ENCODE assay signal across 19 mouse cellular contexts in the genomic region with DNA sequence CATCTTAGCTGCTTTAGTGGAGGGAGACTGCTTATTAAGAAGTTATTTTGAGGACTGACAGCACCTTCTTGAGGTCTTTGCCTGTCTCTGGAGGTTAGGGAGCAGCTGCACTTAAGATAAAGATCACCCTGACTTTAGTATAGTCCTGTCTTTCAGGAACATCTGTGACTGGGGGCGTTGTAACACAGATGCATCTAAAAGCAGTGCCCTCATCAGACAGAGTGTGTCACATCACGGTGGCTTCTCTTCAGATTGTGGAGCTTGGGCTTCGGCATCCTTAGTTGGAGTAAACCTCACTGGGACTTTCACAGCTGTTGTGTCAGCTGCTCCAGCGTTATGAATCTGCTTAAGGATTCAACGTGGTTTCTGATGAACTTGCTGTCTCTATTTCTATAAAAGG. TPM values are rescaled to one million over a fixed set of nuclear protein-coding genes. Genes with fewer than 3 reads are reported as not detected.
DNase-seq lines count a peak whose midpoint lies in the region; ATAC-seq and TF ChIP-seq lines count a peak whose summit lies in the region.
"Had no signal": no experiment of that assay in that cellular context is flagged by ENCODE, and none has a peak within 500 bp of the region (broad histone marks: within the 10 kb centered on the region; RNA-seq: fewer than 3 reads in every experiment).

No protein-coding gene starts in this region.

- H3K9ac ChIP-seq in embryonic facial prominence, embryonic 14.5 days (ENCODE audit: low read depth, low read length) = no peak overlapping the region
- H3K9ac ChIP-seq in midbrain, embryonic 11.5 days (ENCODE audit: low read length) = peak overlapping the region; percentile 20; the same call in 1 of the 2 replicates
- H3K9ac ChIP-seq: embryonic facial prominence, embryonic 15.5 days; hindbrain, embryonic 15.5 days; liver, embryonic 13.5 days; neural tube, embryonic 13.5 days had no signal

- no peak for TF ChIP-seq POLR2A in olfactory bulb, adult 2 months (IDR thresholded peaks at IDR 0.05; ENCODE audit: insufficient read depth, low read depth, low read length)

- no peak for TF ChIP-seq CTCF in olfactory bulb, adult 2 months (IDR thresholded peaks at IDR 0.05; ENCODE audit: insufficient read depth, low read depth, low read length)

- intact Hi-C loops in gastrocnemius, postnatal 36 days (cut with DNase I) = loop anchor here (10.0 kb wide), 1 partner anchor 1407 kb away; no protein-coding TSS in a partner anchor

- H3K9me3 ChIP-seq in embryonic facial prominence, embryonic 14.5 days (ENCODE audit: control insufficient read depth, low read length) = no peaks in the 10 kb centered on the region
- H3K9me3 ChIP-seq in embryonic facial prominence, embryonic 10.5 days = no peaks in the 10 kb centered on the region
- no peaks in the 10 kb centered on the region for H3K9me3 ChIP-seq in midbrain, embryonic 11.5 days (ENCODE audit: control insufficient read depth, low read length)
- no peaks in the 10 kb centered on the region for H3K9me3 ChIP-seq in midbrain, embryonic 10.5 days (replicated peaks)
- H3K9me3 ChIP-seq: embryonic facial prominence, embryonic 15.5 days; hindbrain, embryonic 15.5 days; liver, embryonic 13.5 days; neural tube, embryonic 13.5 days had no signal

- 53% methylated on average over 5 of the region's 5 CpGs for WGBS in embryonic facial prominence, embryonic 14.5 days
- WGBS in embryonic facial prominence, embryonic 10.5 days = 67% methylated on average over 5 of the region's 5 CpGs
- WGBS in midbrain, embryonic 11.5 days = 54% methylated on average over 5 of the region's 5 CpGs
- 65% methylated on average over 5 of the region's 5 CpGs for WGBS in midbrain, embryonic 10.5 days
- 33% methylated on average over 5 of the region's 5 CpGs for WGBS in olfactory bulb, adult 2 months

- ATAC-seq in embryonic facial prominence, embryonic 14.5 days (ENCODE audit: low read depth) = peak; percentile 41; the same call in 1 of the 2 replicates
- no peak for ATAC-seq in midbrain, embryonic 11.5 days (ENCODE audit: low FRiP score)
- ATAC-seq: Patski had no signal

- H3K27ac ChIP-seq in embryonic facial prominence, embryonic 14.5 days (replicated peaks; ENCODE audit: low read depth, low read length) = no peak overlapping the region
- H3K27ac ChIP-seq in embryonic facial prominence, embryonic 10.5 days (replicated peaks) = no peak overlapping the region
- H3K27ac ChIP-seq in midbrain, embryonic 11.5 days (ENCODE audit: low read depth, low read length) = no peak overlapping the region
- H3K27ac ChIP-seq in midbrain, embryonic 10.5 days (replicated peaks) = no peak overlapping the region
- H3K27ac ChIP-seq in olfactory bulb, adult 2 months (ENCODE audit: insufficient read depth, low read depth, low read length) = 0 out of 2 replicates have a peak overlapping the region, but pooled peaks have one; percentile 33
- H3K27ac ChIP-seq: embryonic facial prominence, embryonic 15.5 days; hindbrain, embryonic 15.5 days; liver, embryonic 13.5 days; neural tube, embryonic 13.5 days had no signal

- peak; percentile 66 for DNase-seq in embryonic facial prominence, embryonic 14.5 days (ENCODE audit: low spot score)
- DNase-seq in embryonic facial prominence, embryonic 10.5 days (ENCODE audit: low spot score) = no peak
- DNase-seq in midbrain, embryonic 11.5 days (ENCODE audit: low spot score, missing footprints) = no peak
- no peak for DNase-seq in midbrain, embryonic 10.5 days (ENCODE audit: low spot score)
- peak; percentile 25 for DNase-seq in thymus, postnatal 4 days
- no peak for DNase-seq in gastrocnemius, postnatal 36 days
- no peak for DNase-seq in ovary, adult 18-20 months (ENCODE audit: low spot score)
- DNase-seq: cerebellum, adult 11 months; heart, postnatal 14 days; kidney, adult 8-10 months; kidney, postnatal 36 days; liver, embryonic 13.5 days; lung, postnatal 10 days had no signal

- H3K4me2 ChIP-seq in embryonic facial prominence, embryonic 14.5 days (ENCODE audit: low read depth, low read length) = no peak overlapping the region
- no peak overlapping the region for H3K4me2 ChIP-seq in midbrain, embryonic 11.5 days
- H3K4me2 ChIP-seq: embryonic facial prominence, embryonic 15.5 days; hindbrain, embryonic 15.5 days; liver, embryonic 13.5 days; neural tube, embryonic 13.5 days had no signal

- H3K36me3 ChIP-seq in embryonic facial prominence, embryonic 14.5 days (ENCODE audit: control insufficient read depth, insufficient read depth, low read length) = no peaks in the 10 kb centered on the region
- H3K36me3 ChIP-seq in embryonic facial prominence, embryonic 10.5 days (replicated peaks) = no peaks in the 10 kb centered on the region
- H3K36me3 ChIP-seq in midbrain, embryonic 11.5 days (ENCODE audit: control insufficient read depth, insufficient read depth, low read length) = no peaks in the 10 kb centered on the region
- no peaks in the 10 kb centered on the region for H3K36me3 ChIP-seq in midbrain, embryonic 10.5 days
- H3K36me3 ChIP-seq: embryonic facial prominence, embryonic 15.5 days; hindbrain, embryonic 15.5 days; liver, embryonic 13.5 days; neural tube, embryonic 13.5 days had no signal

- no peaks in the 10 kb centered on the region for H3K4me1 ChIP-seq in embryonic facial prominence, embryonic 14.5 days (ENCODE audit: control insufficient read depth, insufficient read depth, low read length)
- no peaks in the 10 kb centered on the region for H3K4me1 ChIP-seq in embryonic facial prominence, embryonic 10.5 days
- no peaks in the 10 kb centered on the region for H3K4me1 ChIP-seq in midbrain, embryonic 11.5 days (ENCODE audit: control insufficient read depth, insufficient read depth, low read length)
- H3K4me1 ChIP-seq in midbrain, embryonic 10.5 days = no peaks in the 10 kb centered on the region; the same call in 1 of the 2 replicates
- H3K4me1 ChIP-seq in olfactory bulb, adult 2 months (ENCODE audit: control insufficient read depth, insufficient read depth, low read length) = no peaks in the 10 kb centered on the region
- H3K4me1 ChIP-seq: embryonic facial prominence, embryonic 15.5 days; hindbrain, embryonic 15.5 days; neural tube, embryonic 13.5 days had no signal

- H3K4me3 ChIP-seq in embryonic facial prominence, embryonic 14.5 days (ENCODE audit: low read depth, low read length) = no peak overlapping the region
- H3K4me3 ChIP-seq in embryonic facial prominence, embryonic 10.5 days = no peak overlapping the region
- no peak overlapping the region for H3K4me3 ChIP-seq in midbrain, embryonic 11.5 days (ENCODE audit: low read depth, low read length)
- no peak overlapping the region for H3K4me3 ChIP-seq in midbrain, embryonic 10.5 days
- no peak overlapping the region for H3K4me3 ChIP-seq in olfactory bulb, adult 2 months (ENCODE audit: insufficient read depth, low read depth, low read length)
- H3K4me3 ChIP-seq: embryonic facial prominence, embryonic 15.5 days; hindbrain, embryonic 15.5 days; liver, embryonic 13.5 days; neural tube, embryonic 13.5 days had no signal

- H3K27me3 ChIP-seq in embryonic facial prominence, embryonic 14.5 days (replicated peaks; ENCODE audit: control insufficient read depth, insufficient read depth, low read length) = no peaks in the 10 kb centered on the region
- no peaks in the 10 kb centered on the region for H3K27me3 ChIP-seq in embryonic facial prominence, embryonic 10.5 days (replicated peaks; ENCODE audit: low read depth, poor library complexity, severe bottlenecking)
- H3K27me3 ChIP-seq in midbrain, embryonic 11.5 days (ENCODE audit: control insufficient read depth, insufficient read depth, low read length) = no peaks in the 10 kb centered on the region
- H3K27me3 ChIP-seq in midbrain, embryonic 10.5 days (ENCODE audit: low read depth, poor library complexity, severe bottlenecking) = no peaks in the 10 kb centered on the region
- H3K27me3 ChIP-seq: CH12.LX; embryonic facial prominence, embryonic 15.5 days; hindbrain, embryonic 15.5 days; liver, embryonic 13.5 days; neural tube, embryonic 13.5 days; Patski had no signal

RNA-seq across cellular contexts. Expression of gene Rsu1, which starts 26.5 kb away (rescaled TPM):
- polyA plus RNA-seq in embryonic facial prominence, embryonic 14.5 days (2014; fragmentation: Nextera tagmentation; extraction: Ambion mirVana) = 139 and 140 TPM in 2 replicates
- polyA plus RNA-seq in embryonic facial prominence, embryonic 10.5 days (2016; fragmentation: Nextera tagmentation; extraction: Ambion mirVana) = 70.2 and 80.1 TPM in 2 replicates
- polyA plus RNA-seq in midbrain, embryonic 11.5 days (2014; fragmentation: Nextera tagmentation; extraction: Ambion mirVana) = 73.1 and 78.0 TPM in 2 replicates
- polyA plus RNA-seq in midbrain, embryonic 10.5 days (2016; fragmentation: Nextera tagmentation; extraction: Ambion mirVana) = 70.0 and 72.1 TPM in 2 replicates
- polyA plus RNA-seq in olfactory bulb, adult 2 months (2012; ENCODE audit: insufficient read depth, insufficient read length, low replicate concordance, missing spikeins) = not detected in 2 replicates
- total RNA-seq in gastrocnemius, postnatal 36 days (2021) = 10 to 100 TPM; 30.7 to 36.3 TPM

Comparison
In these comparisons a context has a peak if more than half of its experiments do, and no peak if none do; other contexts are left out.
1. DNase-seq: peak in embryonic facial prominence, embryonic 14.5 days (single experiment) and thymus, postnatal 4 days (single experiment); none in embryonic facial prominence, embryonic 10.5 days (single experiment), midbrain, embryonic 11.5 days (single experiment), midbrain, embryonic 10.5 days (single experiment), gastrocnemius, postnatal 36 days (0 of 2) and ovary, adult 18-20 months (single experiment).